Mouse (Mus musculus) neural tube, embryonic 11.5 days (tissue): Measurements from ENCODE around the gene Adcy5. TPM values are rescaled to one million over a fixed set of nuclear protein-coding genes. Genes with fewer than 3 reads are reported as not detected.

Source experiments
- ATAC-seq: fragments of 200-750 bp; cut with Nextera tagmentation; 2 replicates; pipeline ENCODE4 v1.8.0; 2017; ENCODE audit warnings: moderate number of reproducible peaks, mild to moderate bottlenecking, moderate TSS enrichment, moderate library complexity; ENCODE audit not compliant: insufficient read depth, low FRiP score, low TSS enrichment
- DNase-seq: peaks from one replicate; pipeline ENCODE4 v3.0.0-alpha.2; 2015; ENCODE audit warnings: low spot score
- H3K27ac ChIP-seq: fragments of 300-500 bp; sonication (generic); 2 replicates; pipeline ENCODE4 v1.5.1; 2014; ENCODE audit warnings: low read depth, mild to moderate bottlenecking, low read length
- H3K27me3 ChIP-seq: fragments of 300-500 bp; sonication (generic); 2 replicates; pipeline ENCODE4 v1.6.1; 2014; ENCODE audit warnings: mild to moderate bottlenecking, low read length, mixed read lengths; ENCODE audit not compliant: control insufficient read depth, insufficient read depth
- H3K36me3 ChIP-seq: fragments of 300-500 bp; sonication (generic); 2 replicates; pipeline ENCODE4 v1.6.1; 2014; ENCODE audit warnings: mild to moderate bottlenecking, low read length, moderate library complexity, mixed read lengths; ENCODE audit not compliant: control insufficient read depth, insufficient read depth
- H3K4me1 ChIP-seq: fragments of 300-500 bp; sonication (generic); 2 replicates; pipeline ENCODE4 v1.6.1; 2014; ENCODE audit warnings: low read length, mixed read lengths; ENCODE audit not compliant: control insufficient read depth, insufficient read depth
- H3K4me2 ChIP-seq: fragments of 300-500 bp; sonication (generic); 2 replicates; pipeline ENCODE4 v1.6.1; 2014; ENCODE audit warnings: low read depth, mild to moderate bottlenecking, moderate library complexity
- H3K4me3 ChIP-seq: fragments of 300-500 bp; sonication (generic); 2 replicates; pipeline ENCODE4 v1.5.1; 2014; ENCODE audit warnings: low read depth, low read length
- H3K9ac ChIP-seq: fragments of 300-500 bp; sonication (generic); 2 replicates; pipeline ENCODE4 v1.6.1; 2014; ENCODE audit warnings: mild to moderate bottlenecking, low read length
- H3K9me3 ChIP-seq: fragments of 300-500 bp; sonication (generic); 2 replicates; pipeline ENCODE4 v1.6.1; 2016; ENCODE audit warnings: low read length; ENCODE audit not compliant: control insufficient read depth
- WGBS: fragments of 180-500 bp; shearing (Covaris S2); extraction: QIAGEN DNeasy Blood & Tissue Kit; methylation state at CpG from one replicate; pipeline ENCODE4 v1.1.7; 2014; 5-methylcytosine and 5-hydroxymethylcytosine counted together
- polyA plus RNA-seq: library from polyadenylated mRNA; unstranded; fragments of >200 nt; fragmentation: Nextera tagmentation; extraction: Ambion mirVana; gene quantifications from 2 replicates; pipeline ENCODE4 v1.2.1, GENCODE M21; 2014

Adcy5 gene
- polyA plus RNA-seq, result 1.9 and 2.3 TPM in 2 replicates

DNA sequence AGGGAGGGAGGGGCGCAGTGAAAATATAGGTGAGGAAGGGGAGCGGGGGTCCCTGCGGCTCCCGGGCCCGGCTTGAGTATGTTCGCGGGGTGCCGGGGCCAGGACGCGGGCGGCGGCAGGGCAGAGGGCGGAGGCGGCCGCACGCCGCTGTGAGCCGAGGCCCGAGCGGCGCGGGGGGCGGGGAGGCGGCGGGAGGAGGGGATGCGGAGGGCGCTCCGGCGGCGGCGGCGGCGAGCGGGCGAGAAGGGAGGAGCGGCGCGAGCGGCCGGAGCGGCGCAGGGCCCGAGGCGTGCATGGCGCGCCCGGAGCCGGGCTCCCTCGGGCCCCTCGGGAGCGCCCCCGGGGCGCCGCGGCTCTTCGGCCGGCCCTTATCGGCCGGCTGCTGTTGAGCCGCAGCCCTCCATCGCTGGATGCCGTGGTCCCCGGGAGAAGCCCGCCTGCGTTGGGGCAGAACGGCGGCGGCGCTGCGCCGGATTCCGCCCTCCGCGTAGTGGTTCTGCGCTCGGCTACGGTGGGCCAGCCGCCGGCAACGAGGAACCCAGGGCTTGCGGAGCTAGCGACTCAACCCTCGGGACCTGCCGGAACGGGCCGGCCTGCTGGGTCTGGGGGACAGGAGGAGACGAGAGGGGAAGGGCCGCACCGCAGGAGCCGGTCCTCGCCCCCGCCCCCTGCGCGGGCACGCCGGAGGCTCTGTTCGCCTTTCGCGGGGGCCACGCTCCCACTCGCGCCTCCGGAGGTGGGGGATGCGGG, at the start of gene Adcy5:
TSS of gene Adcy5 (plus strand) at position 237 of the 750 bp plus-strand sequence.
- Histone ChIP-seq H3K4me3 (peak within 1 kb of the TSS; percentile 61), H3K27ac (peak within 1 kb of the TSS; percentile 62), H3K4me2 (peak within 1 kb of the TSS; percentile 95), H3K9me3 (no peaks in the 10 kb centered on the region), H3K9ac (peak within 1 kb of the TSS; percentile 83), H3K36me3 (no peaks in the 10 kb centered on the region), H3K27me3 (peaks cover 32% of the 10 kb centered on the region), H3K4me1 (peaks cover 6% of the 10 kb centered on the region; the same call in 1 of the 2 replicates)
- under 1% methylated on average over 63 of the region's 104 CpGs for WGBS
- ATAC-seq (peak; percentile 51), DNase-seq (peak; percentile 67)

DNA sequence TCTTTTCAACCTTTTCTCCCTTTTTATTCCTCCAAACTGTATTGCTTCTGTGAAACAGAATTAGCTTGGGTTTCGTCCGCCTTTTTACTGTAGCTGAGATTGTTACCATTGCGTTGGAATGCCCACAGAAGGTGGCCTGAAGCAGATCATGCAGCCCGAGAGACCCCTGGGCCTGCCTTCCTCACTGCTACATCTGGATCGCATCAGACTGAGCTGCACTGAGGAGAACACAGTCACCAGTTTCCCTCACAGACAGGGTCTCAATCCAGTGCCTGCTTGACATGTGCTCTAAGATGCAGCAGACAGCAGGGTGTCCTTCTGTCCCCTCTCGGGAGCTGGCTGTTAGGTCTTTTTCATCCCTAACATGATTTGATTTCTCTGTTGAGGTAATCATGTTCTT, 46.7 kb upstream of the Adcy5 start:
- H3K9me3 ChIP-seq, result no peaks in the 10 kb centered on the region
- ATAC-seq, result no peak
- no peaks in the 10 kb centered on the region for H3K27me3 ChIP-seq
- no peak overlapping the region for H3K9ac ChIP-seq
- H3K4me2 ChIP-seq, result no peak overlapping the region
- no peak overlapping the region for H3K4me3 ChIP-seq
- 68% methylated on average over 6 of the region's 6 CpGs for WGBS
- peaks cover 3% of the 10 kb centered on the region; the same call in 1 of the 2 replicates for H3K4me1 ChIP-seq
- no peaks in the 10 kb centered on the region for H3K36me3 ChIP-seq
- no peak overlapping the region for H3K27ac ChIP-seq
- DNase-seq, result peak; percentile 36

GRCm38 (mm10) chr16:35109156-35109555, 45.5 kb upstream of the Adcy5 start:
- Histone ChIP-seq H3K36me3 (no peaks in the 10 kb centered on the region), H3K9me3 (no peaks in the 10 kb centered on the region), H3K27me3 (no peaks in the 10 kb centered on the region), H3K9ac (no peak overlapping the region), H3K27ac (no peak overlapping the region), H3K4me3 (no peak overlapping the region), H3K4me2 (no peak overlapping the region), H3K4me1 (peaks cover 3% of the 10 kb centered on the region; the same call in 1 of the 2 replicates)
- WGBS, result 60% methylated on average over 8 of the region's 8 CpGs
- DNase-seq (no peak), ATAC-seq (no peak)

- no peak overlapping the region for H3K4me2 ChIP-seq
- ATAC-seq (no peak), DNase-seq (peak; percentile 13)
- H3K36me3 ChIP-seq, result no peaks in the 10 kb centered on the region
- no peak overlapping the region for H3K9ac ChIP-seq
- no peak overlapping the region for H3K4me3 ChIP-seq
- whole genome bisulfite sequencing, result 33% methylated on average over 7 of the region's 7 CpGs
- H3K27ac ChIP-seq, result no peak overlapping the region
- H3K27me3 ChIP-seq, result no peaks in the 10 kb centered on the region
- no peaks in the 10 kb centered on the region for H3K9me3 ChIP-seq
- peaks cover 3% of the 10 kb centered on the region; the same call in 1 of the 2 replicates for H3K4me1 ChIP-seq
Observed at GRCm38 (mm10) chr16:35109656-35110291, 44.9 kb upstream of the Adcy5 start.

GRCm38 (mm10) chr16:35110410-35111142, 44.1 kb upstream of the Adcy5 start:
- H3K9ac ChIP-seq, result peak overlapping the region; percentile 14; the same call in 1 of the 2 replicates
- ATAC-seq, result peak; percentile 91
- WGBS, result 32% methylated on average over 10 of the region's 10 CpGs
- no peaks in the 10 kb centered on the region for H3K9me3 ChIP-seq
- H3K27ac ChIP-seq, result no peak overlapping the region
- peak; percentile 91 for DNase-seq
- no peak overlapping the region for H3K4me2 ChIP-seq
- no peaks in the 10 kb centered on the region for H3K27me3 ChIP-seq
- peaks cover 3% of the 10 kb centered on the region; the same call in 1 of the 2 replicates for H3K4me1 ChIP-seq
- H3K4me3 ChIP-seq, result no peak overlapping the region
- no peaks in the 10 kb centered on the region for H3K36me3 ChIP-seq

- Histone ChIP-seq H3K27me3 (no peaks in the 10 kb centered on the region), H3K4me2 (no peak overlapping the region), H3K36me3 (no peaks in the 10 kb centered on the region), H3K9me3 (no peaks in the 10 kb centered on the region), H3K4me3 (no peak overlapping the region), H3K9ac (no peak overlapping the region), H3K4me1 (peaks cover 3% of the 10 kb centered on the region; the same call in 1 of the 2 replicates), H3K27ac (no peak overlapping the region)
- DNase-seq, result peak; percentile 30
- WGBS, result 69% methylated on average over 8 of the region's 8 CpGs
- ATAC-seq, result peak; percentile 15; the same call in 1 of the 2 replicates
Observed at GRCm38 (mm10) chr16:35111143-35111620, 43.5 kb upstream of the Adcy5 start.

GRCm38 (mm10) chr16:35113496-35113895, 41.2 kb upstream of the Adcy5 start:
- WGBS, result 92% methylated on average over 5 of the region's 5 CpGs
- Histone ChIP-seq H3K27ac (no peak overlapping the region), H3K4me3 (no peak overlapping the region), H3K9me3 (no peaks in the 10 kb centered on the region), H3K36me3 (no peaks in the 10 kb centered on the region), H3K4me1 (peaks cover 3% of the 10 kb centered on the region; the same call in 1 of the 2 replicates), H3K27me3 (no peaks in the 10 kb centered on the region), H3K4me2 (no peak overlapping the region), H3K9ac (no peak overlapping the region)
- DNase-seq (no peak), ATAC-seq (no peak)

GRCm38 (mm10) chr16:35116328-35116956, 38.2 kb upstream of the Adcy5 start:
- 90% methylated on average over 7 of the region's 7 CpGs for WGBS
- DNase-seq, result no peak
- Histone ChIP-seq H3K4me1 (no peaks in the 10 kb centered on the region), H3K27me3 (no peaks in the 10 kb centered on the region), H3K9me3 (no peaks in the 10 kb centered on the region), H3K4me3 (no peak overlapping the region), H3K27ac (no peak overlapping the region), H3K9ac (no peak overlapping the region), H3K4me2 (no peak overlapping the region), H3K36me3 (no peaks in the 10 kb centered on the region)
- ATAC-seq, result no peak
